Mouse (Mus musculus): ENCODE data around the gene Ccnd1. TPM values are rescaled to one million over a fixed set of nuclear protein-coding genes. Genes with fewer than 3 reads are reported as not detected.

Gene Ccnd1
- total RNA-seq, 2 experiments from 2014 or later: 26.3 to 39.2 TPM

GRCm38 (mm10) chr7:144888564-144889299, 51.0 kb downstream of the Ccnd1 start:
- DNase-seq (ENCODE audit: low spot score in 2 of 2): no peak
- intact Hi-C loops (cut with DNase I): no loop called here

- intact Hi-C loops (cut with DNase I): no loop called here
- no peak for DNase-seq (ENCODE audit: low spot score in 2 of 2)
Measured at GRCm38 (mm10) chr7:144887672-144888071, 52.1 kb downstream of the Ccnd1 start.

GRCm38 (mm10) chr7:144883106-144883505, 56.6 kb downstream of the Ccnd1 start:
- intact Hi-C loops (cut with DNase I): no loop called here
- DNase-seq (ENCODE audit: low spot score in 2 of 2): no peak

Other genes with a start within 250 kb of the Ccnd1 start
- gene Ano1, start 188.0 kb downstream of the Ccnd1 start, total RNA-seq (2021): 1 to 10 TPM; 3.1 to 3.5 TPM
- under 1 TPM in 1 of 2 experiments, not detected in 1; 0.24 TPM for gene Fgf3, start 101.8 kb downstream of the Ccnd1 start, total RNA-seq (2021)
- not detected for gene Fgf4, start 92.6 kb downstream of the Ccnd1 start, total RNA-seq (2021)
- gene Fgf15, start 43.4 kb downstream of the Ccnd1 start, total RNA-seq (2021): not detected
- gene LTO1, start 24.8 kb downstream of the Ccnd1 start, total RNA-seq (2021): 10 to 100 TPM; 20.2 to 25.2 TPM